Mouse (Mus musculus): ENCODE measurements around the gene Atg13. TPM values are rescaled to one million over a fixed set of nuclear protein-coding genes. Genes with fewer than 3 reads are reported as not detected.

The Atg13 gene
- polyA plus RNA-seq, 1 experiment from 2014 or later: 36.2 TPM

DNA sequence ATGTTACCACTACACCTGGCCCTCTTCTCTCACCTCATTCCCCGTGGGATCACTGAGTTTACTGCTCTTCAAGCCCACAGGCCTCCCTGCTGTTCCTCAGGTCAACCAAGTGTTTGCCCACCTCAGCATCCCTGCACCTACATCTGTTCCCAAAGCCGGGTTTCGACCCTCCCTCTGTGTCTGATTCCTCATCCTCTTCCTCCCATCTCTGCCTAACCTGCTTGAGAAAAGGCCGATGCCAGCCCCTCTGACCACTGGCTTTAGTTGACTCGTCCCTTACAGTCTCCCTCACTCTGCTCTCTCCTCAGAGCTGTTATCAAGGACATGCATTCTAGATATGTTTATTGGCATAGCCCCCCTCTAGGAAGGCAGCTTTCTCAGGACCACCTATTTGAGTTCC, 82.9 kb downstream of the Atg13 start:
- Histone ChIP-seq H3K4me3 (no peak overlapping the region), H3K27me3 (no peaks in the 10 kb centered on the region), H3K36me3 (peaks cover 14% of the 10 kb centered on the region), H3K9ac (replicated peaks) (no peak overlapping the region), H3K9me3 (no peaks in the 10 kb centered on the region), H3K27ac (replicated peaks) (no peak overlapping the region), H3K4me1 (no peaks in the 10 kb centered on the region), H3K4me2 (replicated peaks) (no peak overlapping the region)
- 72% methylated on average over 5 of the region's 5 CpGs for WGBS
- no peak for ATAC-seq (ENCODE audit: low FRiP score, low read depth)

Other genes with a start within 250 kb of the Atg13 start
- 163 and 164 TPM in 2 replicates for gene Ckap5, start 183.8 kb downstream of the Atg13 start, polyA plus RNA-seq (2016; fragmentation: Nextera tagmentation; extraction: Ambion mirVana)
- gene F2, start 74.2 kb downstream of the Atg13 start, polyA plus RNA-seq (2016; fragmentation: Nextera tagmentation; extraction: Ambion mirVana): 0.14 TPM in 1 of 2 replicates, not detected in the other
- 11.0 and 13.3 TPM in 2 replicates for gene Zfp408, start 60.8 kb downstream of the Atg13 start, polyA plus RNA-seq (2016; fragmentation: Nextera tagmentation; extraction: Ambion mirVana)
- 83.7 and 88.9 TPM in 2 replicates for gene Arhgap1, start 60.7 kb downstream of the Atg13 start, polyA plus RNA-seq (2016; fragmentation: Nextera tagmentation; extraction: Ambion mirVana)
- gene Harbi1, start 276 bp upstream of the Atg13 start, polyA plus RNA-seq (2016; fragmentation: Nextera tagmentation; extraction: Ambion mirVana): 22.7 and 23.6 TPM in 2 replicates
- gene Ambra1, start 19.6 kb upstream of the Atg13 start, polyA plus RNA-seq (2016; fragmentation: Nextera tagmentation; extraction: Ambion mirVana): 26.8 and 27.0 TPM in 2 replicates
- gene Chrm4, start 216.7 kb upstream of the Atg13 start, polyA plus RNA-seq (2016; fragmentation: Nextera tagmentation; extraction: Ambion mirVana): 0.31 and 0.56 TPM in 2 replicates
- gene Mdk, start 221.7 kb upstream of the Atg13 start, polyA plus RNA-seq (2016; fragmentation: Nextera tagmentation; extraction: Ambion mirVana): 672 and 763 TPM in 2 replicates
- gene Gm9821, start 235.1 kb upstream of the Atg13 start, polyA plus RNA-seq (2016; fragmentation: Nextera tagmentation; extraction: Ambion mirVana): 0.37 TPM in 2 replicates